Mouse (Mus musculus) megakaryocyte, embryonic 14.5 days (primary cell): ENCODE results near the gene Oas1g.

Experiments
- FLI1 ChIP-seq: IDR thresholded peaks from 2 replicates; pipeline ENCODE4 v1.6.1; 2012; ENCODE audit warnings: low read length, inconsistent platforms, mixed read lengths
- GATA1 ChIP-seq: IDR thresholded peaks from 3 replicates; pipeline ENCODE4 v1.6.1; 2012; ENCODE audit warnings: mixed read lengths, low read length, inconsistent platforms, borderline replicate concordance

DNA sequence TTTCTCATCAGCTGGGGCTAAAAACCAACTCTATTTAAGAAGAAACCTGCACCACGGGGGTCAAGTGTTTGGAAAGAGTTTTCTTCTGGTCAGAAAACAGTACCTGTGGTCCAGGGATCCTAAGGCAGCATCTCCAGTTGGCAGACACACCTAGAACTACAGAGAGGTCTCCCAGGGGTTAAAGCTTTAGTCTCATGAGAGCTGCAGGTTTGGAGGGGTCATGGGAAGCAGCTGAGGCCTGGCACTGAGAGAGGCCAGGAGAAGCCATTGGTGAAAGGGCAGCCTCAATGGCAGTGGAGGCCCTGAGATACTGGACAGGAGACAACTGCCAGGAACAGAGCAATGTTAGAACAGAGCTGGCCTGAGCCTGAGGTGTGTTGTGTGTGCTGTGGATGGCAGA lies 13.3 kb upstream of the Oas1g start:
- TF ChIP-seq GATA1 (no peak), FLI1 (no peak)
